Mouse (Mus musculus) heart, embryonic 10.5 days (tissue): Measurements from ENCODE around the gene Trappc6b. TPM values are rescaled to one million over a fixed set of nuclear protein-coding genes. Genes with fewer than 3 reads are reported as not detected.

Experiments
- polyA plus RNA-seq: library from polyadenylated mRNA; unstranded; fragments of >200 nt; fragmentation: Nextera tagmentation; extraction: Ambion mirVana; gene quantifications from 2 replicates; pipeline ENCODE4 v1.2.1, GENCODE M21; 2016

Gene Trappc6b
- polyA plus RNA-seq, 1 experiment from 2014 or later, result 82.4 TPM

Other genes starting within 250 kb of the Trappc6b start
- gene Sec23a, start 49.5 kb downstream of the Trappc6b start, polyA plus RNA-seq, result 77.3 and 84.6 TPM in 2 replicates
- 30.1 and 35.6 TPM in 2 replicates for gene Gemin2, start 48.1 kb downstream of the Trappc6b start, polyA plus RNA-seq
- 76.5 and 89.5 TPM in 2 replicates for gene Pnn, start 5.4 kb upstream of the Trappc6b start, polyA plus RNA-seq
- 38.0 and 50.8 TPM in 2 replicates for gene Mia2, start 34.3 kb upstream of the Trappc6b start, polyA plus RNA-seq
- 3.9 and 6.1 TPM in 2 replicates for gene Fbxo33, start 158.3 kb upstream of the Trappc6b start, polyA plus RNA-seq